Mouse (Mus musculus): ENCODE data around the gene Slc26a6.

Gene Slc26a6

DNA sequence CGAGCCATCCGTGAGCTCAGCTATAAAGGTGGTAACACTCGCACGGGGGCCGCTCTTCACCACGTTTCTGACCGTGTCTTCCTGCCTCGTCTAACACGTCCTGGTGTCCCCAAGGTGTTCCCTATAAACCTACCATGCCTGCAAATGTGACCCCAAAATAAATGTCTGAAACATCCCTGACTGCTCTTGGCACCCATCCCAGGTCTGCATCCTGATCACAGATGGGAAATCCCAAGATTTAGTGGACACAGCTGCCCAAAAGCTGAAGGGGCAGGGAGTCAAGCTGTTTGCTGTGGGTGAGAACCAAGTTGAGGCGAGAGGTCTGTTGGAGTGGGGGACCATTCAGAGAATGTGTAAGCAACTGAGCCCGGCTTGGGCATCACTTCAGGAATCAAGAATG is 102.2 kb downstream of the Slc26a6 start:
- CTCF ChIA-PET = no interaction called here

GRCm38 (mm10) chr9:108955846-108956245 is 102.8 kb downstream of the Slc26a6 start:
- CTCF ChIA-PET = no interaction called here

Data from spleen, embryonic (tissue).